In the genomic region with DNA sequence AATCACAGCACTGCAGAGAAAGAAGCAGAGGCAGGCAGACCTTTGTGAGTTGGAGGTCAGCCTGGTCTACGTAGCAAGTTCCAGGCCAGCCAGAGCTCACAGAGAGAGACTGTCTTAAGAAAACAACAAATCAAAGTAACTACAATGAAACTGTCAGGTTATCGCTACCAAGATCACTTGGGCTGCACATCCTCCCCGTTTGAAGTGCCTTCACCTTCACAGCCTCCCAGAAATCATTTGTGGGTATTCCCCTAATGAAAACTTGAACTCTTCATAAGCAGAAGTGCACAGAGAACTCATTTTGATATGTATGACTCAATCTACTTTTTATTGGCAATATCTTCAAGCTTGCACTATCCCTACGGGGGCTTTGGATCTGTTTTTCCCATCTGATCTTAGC, we compare ENCODE assay signal across 22 mouse cellular contexts. TPM values are rescaled to one million over a fixed set of nuclear protein-coding genes. Genes with fewer than 3 reads are reported as not detected.
DNase-seq lines count a peak whose midpoint lies in the region; ATAC-seq and TF ChIP-seq lines count a peak whose summit lies in the region.
"Had no signal": no experiment of that assay in that cellular context is flagged by ENCODE, and none has a peak within 500 bp of the region (broad histone marks: within the 10 kb centered on the region; RNA-seq: fewer than 3 reads in every experiment).

No protein-coding gene starts in this region.

- peaks cover 23% of the 10 kb centered on the region; the same call in 1 of the 2 replicates for H3K4me1 ChIP-seq in kidney, adult 2 months (ENCODE audit: control insufficient read depth, insufficient read depth, low read length)

- TF ChIP-seq CTCF in kidney, adult 2 months (conservative IDR thresholded peaks at IDR 0.05; ENCODE audit: insufficient read depth, insufficient read length, low read depth, low read length), result no peak

- H3K27me3 ChIP-seq in kidney, adult 2 months (replicated peaks; ENCODE audit: control insufficient read depth, insufficient read depth, low read length), result no peaks in the 10 kb centered on the region
- no peaks in the 10 kb centered on the region for H3K27me3 ChIP-seq in splenic B cell, adult 2 months (ENCODE audit: control insufficient read depth, insufficient read depth, low read length, poor library complexity, severe bottlenecking)
- H3K27me3 ChIP-seq: embryonic facial prominence, embryonic 12.5 days; forebrain, embryonic 13.5 days; heart, embryonic 15.5 days; Patski had no signal

- peak; percentile 22 for DNase-seq in kidney, adult 2 months
- no peak for DNase-seq in kidney, postnatal 4 days
- DNase-seq in fat pad, adult 2 months (ENCODE audit: extremely low read depth, low read depth, low spot score), result peak; percentile 23
- DNase-seq in splenic B cell, adult 2 months (ENCODE audit: low read depth, low spot score), result peak; percentile 58
- DNase-seq in cerebellum, adult 9-11 months, result no peak
- DNase-seq in adrenal gland, postnatal 36 days, result no peak
- DNase-seq: adrenal gland, adult 8-10 months; cerebellum, adult 11 months; cerebellum, adult 8-10 months; cerebellum, postnatal 25 days; forebrain, postnatal 0 days; gastrocnemius, postnatal 36 days; heart, adult 2 months; heart, postnatal 14 days; kidney, adult 11 months had no signal

- no peaks in the 10 kb centered on the region for H3K36me3 ChIP-seq in kidney, adult 2 months (ENCODE audit: control insufficient read depth, insufficient read depth, low read length)
- no peaks in the 10 kb centered on the region for H3K36me3 ChIP-seq in splenic B cell, adult 2 months (ENCODE audit: control insufficient read depth, insufficient read depth, low read length, poor library complexity, severe bottlenecking)
- H3K36me3 ChIP-seq: embryonic facial prominence, embryonic 12.5 days had no signal

- no peak for TF ChIP-seq POLR2A in kidney, adult 2 months (IDR thresholded peaks at IDR 0.05; ENCODE audit: low read depth, low read length)

- H3K27ac ChIP-seq in kidney, adult 2 months (ENCODE audit: insufficient read depth, low read depth, low read length), result no peak overlapping the region
- H3K27ac ChIP-seq: embryonic facial prominence, embryonic 12.5 days; forebrain, embryonic 13.5 days; heart, adult 2 months; heart, embryonic 15.5 days; hindbrain, embryonic 14.5 days had no signal

- peak; percentile 65 for ATAC-seq in CD4-positive, CD25-positive, alpha-beta regulatory T cell, adult 4 months
- ATAC-seq in frontal cortex, adult (ENCODE audit: low TSS enrichment), result no peak
- ATAC-seq: forebrain, embryonic 13.5 days; forebrain, postnatal 0 days; Patski had no signal

- no peak overlapping the region for H3K4me3 ChIP-seq in kidney, adult 2 months (ENCODE audit: insufficient read depth, low read depth, low read length)
- H3K4me3 ChIP-seq: embryonic facial prominence, embryonic 12.5 days; forebrain, embryonic 13.5 days; heart, adult 2 months; heart, embryonic 15.5 days had no signal

- WGBS in kidney, adult 2 months, result 50% methylated on average over 4 of the region's 4 CpGs

RNA-seq across cellular contexts. Expression of gene Pias1, which starts 10.6 kb away (rescaled TPM):
- 24.8 and 26.7 TPM in 2 replicates for polyA plus RNA-seq in kidney, adult 2 months (2012; rRNA removed)
- polyA plus RNA-seq in CD4-positive, CD25-positive, alpha-beta regulatory T cell, adult 4 months (2017; shearing (Covaris generic)), result 100 to 1,000 TPM; 160 to 181 TPM
- total RNA-seq in adrenal gland, postnatal 36 days (2021), result 10 to 100 TPM; 32.2 to 33.7 TPM

Comparison
In these comparisons a context has a peak if more than half of its experiments do, and no peak if none do; other contexts are left out.
1. DNase-seq: peak in kidney, adult 2 months (single experiment), fat pad, adult 2 months (single experiment) and splenic B cell, adult 2 months (single experiment); none in kidney, postnatal 4 days (0 of 2), cerebellum, adult 9-11 months (single experiment) and adrenal gland, postnatal 36 days (0 of 2).